In genomic region chr19:58140191-58140784, GRCm38 (mm10) we compare ENCODE assay signal across 18 mouse cellular contexts.
DNase-seq lines count a peak whose midpoint lies in the region; ATAC-seq lines count a peak whose summit lies in the region.
"Had no signal": no experiment of that assay in that cellular context is flagged by ENCODE, and none has a peak within 500 bp of the region (broad histone marks: within the 10 kb centered on the region; RNA-seq: fewer than 3 reads in every experiment).

No protein-coding gene starts in this region.

- H3K9me3 ChIP-seq in hindbrain, embryonic 16.5 days (ENCODE audit: control insufficient read depth, low read length): no peaks in the 10 kb centered on the region
- H3K9me3 ChIP-seq in hindbrain, embryonic 12.5 days (replicated peaks): no peaks in the 10 kb centered on the region
- H3K9me3 ChIP-seq in midbrain, embryonic 16.5 days (replicated peaks; ENCODE audit: control insufficient read depth, low read length, poor library complexity, severe bottlenecking): no peaks in the 10 kb centered on the region
- H3K9me3 ChIP-seq in midbrain, embryonic 13.5 days: no peaks in the 10 kb centered on the region
- H3K9me3 ChIP-seq in forebrain, embryonic 15.5 days: no peaks in the 10 kb centered on the region
- H3K9me3 ChIP-seq: limb, embryonic 15.5 days; liver, embryonic 15.5 days had no signal

- H3K4me1 ChIP-seq in hindbrain, embryonic 16.5 days (ENCODE audit: control insufficient read depth, insufficient read depth, low read depth, low read length): peaks cover 3% of the 10 kb centered on the region; the same call in 1 of the 2 replicates
- 0 out of 2 replicates have a peak, but pooled peaks cover 6% of the 10 kb centered on the region for H3K4me1 ChIP-seq in hindbrain, embryonic 12.5 days
- peaks cover 4% of the 10 kb centered on the region; the same call in 1 of the 2 replicates for H3K4me1 ChIP-seq in midbrain, embryonic 16.5 days (ENCODE audit: control insufficient read depth, insufficient read depth, low read length)
- 0 out of 2 replicates have a peak, but pooled peaks cover 4% of the 10 kb centered on the region for H3K4me1 ChIP-seq in midbrain, embryonic 13.5 days (replicated peaks)
- H3K4me1 ChIP-seq in forebrain, embryonic 15.5 days: peaks cover 7% of the 10 kb centered on the region; the same call in 1 of the 2 replicates
- H3K4me1 ChIP-seq: limb, embryonic 15.5 days; liver, embryonic 15.5 days had no signal

- 32% methylated on average over 13 of the region's 13 CpGs for whole genome bisulfite sequencing in hindbrain, embryonic 16.5 days
- 46% methylated on average over 13 of the region's 13 CpGs for WGBS in hindbrain, embryonic 12.5 days
- WGBS in midbrain, embryonic 16.5 days: 37% methylated on average over 13 of the region's 13 CpGs
- WGBS in midbrain, embryonic 13.5 days: 38% methylated on average over 13 of the region's 13 CpGs
- 6% methylated on average over 13 of the region's 13 CpGs for WGBS in forebrain, embryonic 15.5 days

- no peak overlapping the region for H3K4me3 ChIP-seq in hindbrain, embryonic 16.5 days (ENCODE audit: low read length)
- no peak overlapping the region for H3K4me3 ChIP-seq in hindbrain, embryonic 12.5 days
- H3K4me3 ChIP-seq in midbrain, embryonic 16.5 days (ENCODE audit: low read depth, low read length): no peak overlapping the region
- H3K4me3 ChIP-seq in midbrain, embryonic 13.5 days (replicated peaks): no peak overlapping the region
- no peak overlapping the region for H3K4me3 ChIP-seq in forebrain, embryonic 15.5 days
- H3K4me3 ChIP-seq: limb, embryonic 15.5 days; liver, embryonic 15.5 days; myocyte had no signal

- DNase-seq in adrenal gland, postnatal 4 days (ENCODE audit: low spot score in 2 of 2): no peak
- no peak for DNase-seq in cerebellum, postnatal 4 days (ENCODE audit: low spot score in 2 of 2)
- no peak for DNase-seq in layer of hippocampus, adult 8-10 months (ENCODE audit: low spot score in 2 of 2)
- DNase-seq: B cell, adult 2 months; cerebellum, adult 9-10 months; heart, postnatal 10 days; kidney, adult 11 months; kidney, postnatal 10 days; thymus, postnatal 14 days had no signal

- no peak overlapping the region for H3K27ac ChIP-seq in hindbrain, embryonic 16.5 days (ENCODE audit: low read depth, low read length)
- H3K27ac ChIP-seq in hindbrain, embryonic 12.5 days: no peak overlapping the region
- no peak overlapping the region for H3K27ac ChIP-seq in midbrain, embryonic 16.5 days (ENCODE audit: low read length)
- no peak overlapping the region for H3K27ac ChIP-seq in midbrain, embryonic 13.5 days
- no peak overlapping the region for H3K27ac ChIP-seq in forebrain, embryonic 15.5 days (replicated peaks)
- H3K27ac ChIP-seq: limb, embryonic 15.5 days; liver, embryonic 15.5 days had no signal

- no peaks in the 10 kb centered on the region for H3K36me3 ChIP-seq in hindbrain, embryonic 16.5 days (ENCODE audit: control insufficient read depth, insufficient read depth, low read length)
- H3K36me3 ChIP-seq in hindbrain, embryonic 12.5 days: no peaks in the 10 kb centered on the region
- H3K36me3 ChIP-seq in midbrain, embryonic 16.5 days (ENCODE audit: control insufficient read depth, insufficient read depth, low read length): no peaks in the 10 kb centered on the region
- H3K36me3 ChIP-seq in midbrain, embryonic 13.5 days: 0 out of 2 replicates have a peak, but pooled peaks cover 2% of the 10 kb centered on the region
- H3K36me3 ChIP-seq in forebrain, embryonic 15.5 days: no peaks in the 10 kb centered on the region
- H3K36me3 ChIP-seq: liver, embryonic 15.5 days had no signal

- H3K9ac ChIP-seq in hindbrain, embryonic 16.5 days (ENCODE audit: low read depth, low read length): no peak overlapping the region
- H3K9ac ChIP-seq in hindbrain, embryonic 12.5 days: no peak overlapping the region
- no peak overlapping the region for H3K9ac ChIP-seq in midbrain, embryonic 16.5 days (ENCODE audit: low read depth, low read length)
- H3K9ac ChIP-seq in midbrain, embryonic 13.5 days (replicated peaks): no peak overlapping the region
- no peak overlapping the region for H3K9ac ChIP-seq in forebrain, embryonic 15.5 days (replicated peaks)
- H3K9ac ChIP-seq: limb, embryonic 15.5 days; liver, embryonic 15.5 days had no signal

- ATAC-seq in hindbrain, embryonic 16.5 days: peak; percentile 71; the same call in 1 of the 2 replicates
- no peak for ATAC-seq in hindbrain, embryonic 12.5 days (ENCODE audit: low FRiP score)
- 0 out of 2 replicates have a peak, but pooled peaks have one; percentile 21 for ATAC-seq in midbrain, embryonic 16.5 days
- no peak for ATAC-seq in midbrain, embryonic 13.5 days
- ATAC-seq in forebrain, embryonic 15.5 days (replicated peaks): peak; percentile 58; the same call in 1 of the 2 replicates

- H3K27me3 ChIP-seq in hindbrain, embryonic 16.5 days (replicated peaks; ENCODE audit: control insufficient read depth, insufficient read depth, low read length): no peaks in the 10 kb centered on the region
- H3K27me3 ChIP-seq in hindbrain, embryonic 12.5 days: no peaks in the 10 kb centered on the region
- no peaks in the 10 kb centered on the region for H3K27me3 ChIP-seq in midbrain, embryonic 16.5 days (ENCODE audit: control insufficient read depth, insufficient read depth, low read depth, low read length)
- H3K27me3 ChIP-seq in midbrain, embryonic 13.5 days: no peaks in the 10 kb centered on the region
- H3K27me3 ChIP-seq in forebrain, embryonic 15.5 days: peaks cover 7% of the 10 kb centered on the region; the same call in 1 of the 2 replicates
- H3K27me3 ChIP-seq: limb, embryonic 15.5 days; liver, embryonic 15.5 days had no signal

- H3K4me2 ChIP-seq in hindbrain, embryonic 16.5 days (ENCODE audit: low read length): no peak overlapping the region
- no peak overlapping the region for H3K4me2 ChIP-seq in hindbrain, embryonic 12.5 days (replicated peaks)
- no peak overlapping the region for H3K4me2 ChIP-seq in midbrain, embryonic 16.5 days (ENCODE audit: low read length)
- no peak overlapping the region for H3K4me2 ChIP-seq in midbrain, embryonic 13.5 days (replicated peaks)
- no peak overlapping the region for H3K4me2 ChIP-seq in forebrain, embryonic 15.5 days (replicated peaks)
- H3K4me2 ChIP-seq: heart, embryonic 11.5 days; limb, embryonic 15.5 days; liver, embryonic 15.5 days had no signal

Comparison
In these comparisons a context has a peak if more than half of its experiments do, and no peak if none do; other contexts are left out.
1. ATAC-seq: peak in hindbrain, embryonic 16.5 days (single experiment), midbrain, embryonic 16.5 days (single experiment) and forebrain, embryonic 15.5 days (single experiment); none in hindbrain, embryonic 12.5 days (single experiment) and midbrain, embryonic 13.5 days (single experiment).